ENCODE assay signal across 12 mouse cellular contexts in genomic region chr11:51622971-51623491, GRCm38 (mm10). TPM values are rescaled to one million over a fixed set of nuclear protein-coding genes. Genes with fewer than 3 reads are reported as not detected.
DNase-seq lines count a peak whose midpoint lies in the region; ATAC-seq and TF ChIP-seq lines count a peak whose summit lies in the region.
"Had no signal": no experiment of that assay in that cellular context is flagged by ENCODE, and none has a peak within 500 bp of the region (broad histone marks: within the 10 kb centered on the region; RNA-seq: fewer than 3 reads in every experiment).

No protein-coding gene starts in this region.

- H3K27me3 ChIP-seq in liver, embryonic 12.5 days (replicated peaks), result no peaks in the 10 kb centered on the region
- no peaks in the 10 kb centered on the region for H3K27me3 ChIP-seq in liver, postnatal 0 days (ENCODE audit: insufficient read depth, low read length)
- H3K27me3 ChIP-seq in stomach, postnatal 0 days (ENCODE audit: control insufficient read depth, insufficient read depth, low read length), result no peaks in the 10 kb centered on the region
- H3K27me3 ChIP-seq in intestine, embryonic 15.5 days (replicated peaks), result no peaks in the 10 kb centered on the region
- H3K27me3 ChIP-seq: kidney, embryonic 15.5 days had no signal

- H3K4me2 ChIP-seq in liver, embryonic 12.5 days, result no peak overlapping the region
- no peak overlapping the region for H3K4me2 ChIP-seq in liver, postnatal 0 days (ENCODE audit: low read depth, low read length)
- H3K4me2 ChIP-seq in stomach, postnatal 0 days (replicated peaks; ENCODE audit: low read depth), result no peak overlapping the region
- no peak overlapping the region for H3K4me2 ChIP-seq in intestine, embryonic 15.5 days (replicated peaks)
- H3K4me2 ChIP-seq: kidney, embryonic 15.5 days; midbrain, embryonic 11.5 days had no signal

- TF ChIP-seq CTCF in liver, postnatal 0 days (IDR thresholded peaks at IDR 0.05; ENCODE audit: low read depth), result no peak
- no peak for TF ChIP-seq CTCF in stomach, postnatal 0 days (IDR thresholded peaks at IDR 0.05; ENCODE audit: low read depth)

- peaks cover 52% of the 10 kb centered on the region for H3K4me1 ChIP-seq in liver, embryonic 12.5 days
- peaks cover 11% of the 10 kb centered on the region; the same call in 1 of the 2 replicates for H3K4me1 ChIP-seq in liver, postnatal 0 days (ENCODE audit: insufficient read depth)
- H3K4me1 ChIP-seq in stomach, postnatal 0 days (replicated peaks; ENCODE audit: control insufficient read depth, insufficient read depth), result peaks cover 2% of the 10 kb centered on the region; the same call in 1 of the 2 replicates
- H3K4me1 ChIP-seq in intestine, embryonic 15.5 days (replicated peaks), result peaks cover 12% of the 10 kb centered on the region; the same call in 1 of the 2 replicates

- H3K9me3 ChIP-seq in liver, embryonic 12.5 days (replicated peaks), result no peaks in the 10 kb centered on the region
- no peaks in the 10 kb centered on the region for H3K9me3 ChIP-seq in liver, postnatal 0 days (ENCODE audit: low read length)
- no peaks in the 10 kb centered on the region for H3K9me3 ChIP-seq in stomach, postnatal 0 days (ENCODE audit: control insufficient read depth, low read length)
- no peaks in the 10 kb centered on the region for H3K9me3 ChIP-seq in intestine, embryonic 15.5 days
- H3K9me3 ChIP-seq: embryonic facial prominence, embryonic 10.5 days; kidney, embryonic 15.5 days had no signal

- H3K4me3 ChIP-seq in liver, embryonic 12.5 days, result no peak overlapping the region
- H3K4me3 ChIP-seq in liver, postnatal 0 days (ENCODE audit: low read depth, low read length), result no peak overlapping the region
- no peak overlapping the region for H3K4me3 ChIP-seq in stomach, postnatal 0 days (ENCODE audit: low read depth, low read length)
- H3K4me3 ChIP-seq in intestine, embryonic 15.5 days (replicated peaks), result no peak overlapping the region
- H3K4me3 ChIP-seq: embryonic facial prominence, embryonic 10.5 days; kidney, embryonic 15.5 days had no signal

- H3K9ac ChIP-seq in liver, embryonic 12.5 days, result 0 out of 2 replicates have a peak overlapping the region, but pooled peaks have one; percentile 0
- H3K9ac ChIP-seq in liver, postnatal 0 days (replicated peaks), result no peak overlapping the region
- no peak overlapping the region for H3K9ac ChIP-seq in stomach, postnatal 0 days (ENCODE audit: low read length)
- no peak overlapping the region for H3K9ac ChIP-seq in intestine, embryonic 15.5 days
- H3K9ac ChIP-seq: kidney, embryonic 15.5 days had no signal

- ATAC-seq in liver, embryonic 12.5 days, result no peak
- no peak for ATAC-seq in liver, postnatal 0 days
- ATAC-seq in stomach, postnatal 0 days (ENCODE audit: low FRiP score, low TSS enrichment), result no peak
- no peak for ATAC-seq in intestine, embryonic 15.5 days
- ATAC-seq: hindbrain, postnatal 0 days had no signal

- intact Hi-C loops in left cerebral cortex, postnatal 14 days (cut with DNase I), result no loop called here
- intact Hi-C loops in heart, postnatal 14 days (cut with DNase I), result no loop called here

- H3K27ac ChIP-seq in liver, embryonic 12.5 days, result no peak overlapping the region
- no peak overlapping the region for H3K27ac ChIP-seq in liver, postnatal 0 days (ENCODE audit: low read depth)
- H3K27ac ChIP-seq in stomach, postnatal 0 days (replicated peaks), result no peak overlapping the region
- H3K27ac ChIP-seq in intestine, embryonic 15.5 days, result no peak overlapping the region
- H3K27ac ChIP-seq: embryonic facial prominence, embryonic 10.5 days; hindbrain, postnatal 0 days; kidney, embryonic 15.5 days had no signal

- no peak for DNase-seq in liver, postnatal 0 days
- peak; percentile 90 to 92 for DNase-seq in frontal cortex, adult 2 months (ENCODE audit: extremely low spot score in 1 of 2, low spot score in 1 of 2)
- peak; percentile 76 to 91 for DNase-seq in left cerebral cortex, postnatal 14 days (ENCODE audit: low spot score in 2 of 2)
- DNase-seq in stomach, postnatal 0 days (ENCODE audit: low spot score), result peak; percentile 57
- DNase-seq in heart, postnatal 14 days, result no peak
- DNase-seq: cerebellum, adult 8-10 months had no signal

- H3K36me3 ChIP-seq in liver, embryonic 12.5 days, result peaks cover 70% of the 10 kb centered on the region
- peaks cover 54% of the 10 kb centered on the region for H3K36me3 ChIP-seq in liver, postnatal 0 days (replicated peaks; ENCODE audit: insufficient read depth, low read length)
- peaks cover 31% of the 10 kb centered on the region for H3K36me3 ChIP-seq in stomach, postnatal 0 days (ENCODE audit: control insufficient read depth, insufficient read depth, low read length)
- H3K36me3 ChIP-seq in intestine, embryonic 15.5 days, result peaks cover 36% of the 10 kb centered on the region

- TF ChIP-seq EP300 in liver, postnatal 0 days (IDR thresholded peaks at IDR 0.05; ENCODE audit: low read depth), result no peak
- TF ChIP-seq EP300 in stomach, postnatal 0 days (optimal IDR thresholded peaks at IDR 0.05), result no peak

- WGBS in liver, embryonic 12.5 days (ENCODE audit: insufficient replicate concordance), result 76% methylated on average over 7 of the region's 7 CpGs
- WGBS in liver, postnatal 0 days (ENCODE audit: insufficient replicate concordance), result 83% methylated on average over 7 of the region's 7 CpGs
- 74% methylated on average over 7 of the region's 7 CpGs for WGBS in stomach, postnatal 0 days
- 83% methylated on average over 7 of the region's 7 CpGs for WGBS in intestine, embryonic 15.5 days

RNA-seq across cellular contexts. Expression of gene Nhp2, which starts 3.5 kb away (rescaled TPM):
- 217 and 228 TPM in 2 replicates for polyA plus RNA-seq in liver, embryonic 12.5 days (2016; fragmentation: Nextera tagmentation; extraction: Ambion mirVana)
- polyA plus RNA-seq in liver, postnatal 0 days (2015; fragmentation: Nextera tagmentation; extraction: Ambion mirVana), result 70.1 and 76.2 TPM in 2 replicates
- polyA plus RNA-seq in frontal cortex, adult 2 months (2012; rRNA removed), result 64.6 and 68.5 TPM in 2 replicates
- 10 to 100 TPM; 46.5 to 49.4 TPM for total RNA-seq in left cerebral cortex, postnatal 14 days (2021)
- polyA plus RNA-seq in stomach, postnatal 0 days (2015; fragmentation: Nextera tagmentation; extraction: Ambion mirVana), result 134 and 144 TPM in 2 replicates
- 172 and 184 TPM in 2 replicates for polyA plus RNA-seq in intestine, embryonic 15.5 days (2015; fragmentation: Nextera tagmentation; extraction: Ambion mirVana)
- 10 to 100 TPM; 19.5 to 21.3 TPM for total RNA-seq in heart, postnatal 14 days (2021)

RNA-seq across cellular contexts. Expression of gene Rmnd5b, which starts 12.7 kb away (rescaled TPM):
- 30.4 and 34.4 TPM in 2 replicates for polyA plus RNA-seq in liver, embryonic 12.5 days (2016; fragmentation: Nextera tagmentation; extraction: Ambion mirVana)
- polyA plus RNA-seq in liver, postnatal 0 days (2015; fragmentation: Nextera tagmentation; extraction: Ambion mirVana), result 13.0 and 16.0 TPM in 2 replicates
- 60.9 and 67.2 TPM in 2 replicates for polyA plus RNA-seq in frontal cortex, adult 2 months (2012; rRNA removed)
- 10 to 100 TPM; 52.3 to 54.6 TPM for total RNA-seq in left cerebral cortex, postnatal 14 days (2021)
- polyA plus RNA-seq in stomach, postnatal 0 days (2015; fragmentation: Nextera tagmentation; extraction: Ambion mirVana), result 34.6 and 35.3 TPM in 2 replicates
- polyA plus RNA-seq in intestine, embryonic 15.5 days (2015; fragmentation: Nextera tagmentation; extraction: Ambion mirVana), result 38.2 and 42.6 TPM in 2 replicates
- 10 to 100 TPM; 16.0 to 16.3 TPM for total RNA-seq in heart, postnatal 14 days (2021)

RNA-seq across cellular contexts. Expression of gene Hnrnpab, which starts 16.4 kb away (rescaled TPM):
- 503 and 514 TPM in 2 replicates for polyA plus RNA-seq in liver, embryonic 12.5 days (2016; fragmentation: Nextera tagmentation; extraction: Ambion mirVana)
- 114 and 130 TPM in 2 replicates for polyA plus RNA-seq in liver, postnatal 0 days (2015; fragmentation: Nextera tagmentation; extraction: Ambion mirVana)
- 127 and 135 TPM in 2 replicates for polyA plus RNA-seq in frontal cortex, adult 2 months (2012; rRNA removed)
- 100 to 1,000 TPM; 131 to 144 TPM for total RNA-seq in left cerebral cortex, postnatal 14 days (2021)
- 204 and 215 TPM in 2 replicates for polyA plus RNA-seq in stomach, postnatal 0 days (2015; fragmentation: Nextera tagmentation; extraction: Ambion mirVana)
- polyA plus RNA-seq in intestine, embryonic 15.5 days (2015; fragmentation: Nextera tagmentation; extraction: Ambion mirVana), result 381 and 414 TPM in 2 replicates
- 100 to 1,000 TPM; 141 to 163 TPM for total RNA-seq in heart, postnatal 14 days (2021)

RNA-seq across cellular contexts. Expression of gene N4bp3, which starts 27.6 kb away (rescaled TPM):
- polyA plus RNA-seq in liver, embryonic 12.5 days (2016; fragmentation: Nextera tagmentation; extraction: Ambion mirVana), result 4.9 and 5.3 TPM in 2 replicates
- 2.4 and 2.8 TPM in 2 replicates for polyA plus RNA-seq in liver, postnatal 0 days (2015; fragmentation: Nextera tagmentation; extraction: Ambion mirVana)
- 6.9 and 9.8 TPM in 2 replicates for polyA plus RNA-seq in frontal cortex, adult 2 months (2012; rRNA removed)
- total RNA-seq in left cerebral cortex, postnatal 14 days (2021), result 10 to 100 TPM in 1 of 2 experiments, 1 to 10 TPM in 1; 9.1 to 11.0 TPM
- polyA plus RNA-seq in stomach, postnatal 0 days (2015; fragmentation: Nextera tagmentation; extraction: Ambion mirVana), result 16.1 and 16.8 TPM in 2 replicates
- 17.6 and 18.1 TPM in 2 replicates for polyA plus RNA-seq in intestine, embryonic 15.5 days (2015; fragmentation: Nextera tagmentation; extraction: Ambion mirVana)
- 10 to 100 TPM; 22.1 to 23.1 TPM for total RNA-seq in heart, postnatal 14 days (2021)

RNA-seq across cellular contexts. Expression of gene D930048N14Rik, which starts 27.7 kb away (rescaled TPM):
- 0.84 and 0.95 TPM in 2 replicates for polyA plus RNA-seq in liver, embryonic 12.5 days (2016; fragmentation: Nextera tagmentation; extraction: Ambion mirVana)
- 0.15 and 0.34 TPM in 2 replicates for polyA plus RNA-seq in liver, postnatal 0 days (2015; fragmentation: Nextera tagmentation; extraction: Ambion mirVana)
- polyA plus RNA-seq in frontal cortex, adult 2 months (2012; rRNA removed), result 4.8 and 5.7 TPM in 2 replicates
- total RNA-seq in left cerebral cortex, postnatal 14 days (2021), result 1 to 10 TPM in 1 of 2 experiments, under 1 TPM in 1; 0.91 to 1.1 TPM
- polyA plus RNA-seq in stomach, postnatal 0 days (2015; fragmentation: Nextera tagmentation; extraction: Ambion mirVana), result 2.0 and 2.3 TPM in 2 replicates
- 3.2 and 3.3 TPM in 2 replicates for polyA plus RNA-seq in intestine, embryonic 15.5 days (2015; fragmentation: Nextera tagmentation; extraction: Ambion mirVana)
- 1 to 10 TPM; 1.3 to 1.4 TPM for total RNA-seq in heart, postnatal 14 days (2021)

Comparison
In these comparisons a context has a peak if more than half of its experiments do, and no peak if none do; other contexts are left out.
1. DNase-seq: peak in frontal cortex, adult 2 months (2 of 2), left cerebral cortex, postnatal 14 days (2 of 2) and stomach, postnatal 0 days (single experiment); none in liver, postnatal 0 days (single experiment) and heart, postnatal 14 days (0 of 2).